Mouse (Mus musculus) liver, embryonic 16.5 days (tissue): ENCODE results near the gene Prpf6. TPM values are rescaled to one million over a fixed set of nuclear protein-coding genes. Genes with fewer than 3 reads are reported as not detected.

Source experiments
- ATAC-seq: fragments of 200-750 bp; cut with Nextera tagmentation; 2 replicates; pipeline ENCODE4 v1.8.0; 2017; ENCODE audit warnings: low read depth, mild to moderate bottlenecking, moderate number of reproducible peaks, moderate library complexity
- H3K27ac ChIP-seq: fragments of 300-500 bp; sonication (generic); 2 replicates; pipeline ENCODE4 v1.5.1; 2014; ENCODE audit warnings: mild to moderate bottlenecking, low read length
- H3K27me3 ChIP-seq: fragments of 300-500 bp; sonication (generic); 2 replicates; pipeline ENCODE4 v1.6.1; 2014; ENCODE audit warnings: low read depth, low read length, mixed read lengths; ENCODE audit not compliant: control insufficient read depth, insufficient read depth
- H3K36me3 ChIP-seq: fragments of 300-500 bp; sonication (generic); 2 replicates; pipeline ENCODE4 v1.6.1; 2014; ENCODE audit warnings: mild to moderate bottlenecking; ENCODE audit not compliant: control insufficient read depth, insufficient read depth
- H3K4me1 ChIP-seq: fragments of 300-500 bp; sonication (generic); 2 replicates; pipeline ENCODE4 v1.6.1; 2014; ENCODE audit warnings: low read depth, low read length, mixed read lengths; ENCODE audit not compliant: control insufficient read depth
- H3K4me2 ChIP-seq: fragments of 300-500 bp; sonication (generic); 2 replicates; pipeline ENCODE4 v1.6.1; 2014; ENCODE audit warnings: low read depth, low read length, mixed read lengths
- H3K4me3 ChIP-seq: fragments of 300-500 bp; sonication (generic); 2 replicates; pipeline ENCODE4 v1.5.1; 2014; ENCODE audit warnings: low read depth, mild to moderate bottlenecking, low read length
- H3K9ac ChIP-seq: fragments of 300-500 bp; sonication (generic); 2 replicates; pipeline ENCODE4 v1.6.1; 2014; ENCODE audit warnings: low read depth, low read length
- H3K9me3 ChIP-seq: fragments of 300-500 bp; sonication (generic); replicated peaks from 2 replicates; pipeline ENCODE4 v1.6.1; 2016; ENCODE audit warnings: low read length; ENCODE audit not compliant: control insufficient read depth
- WGBS: fragments of 180-500 bp; shearing (Covaris S2); extraction: QIAGEN DNeasy Blood & Tissue Kit; methylation state at CpG from one replicate; pipeline ENCODE4 v1.1.7; 2014; ENCODE audit not compliant: insufficient replicate concordance; 5-methylcytosine and 5-hydroxymethylcytosine counted together
- polyA plus RNA-seq: library from polyadenylated mRNA; unstranded; fragments of >200 nt; fragmentation: Nextera tagmentation; extraction: Ambion mirVana; gene quantifications from 2 replicates; pipeline ENCODE4 v1.2.1, GENCODE M21; 2015

Gene Prpf6
- polyA plus RNA-seq, 1 experiment from 2014 or later: 24.2 TPM

DNA sequence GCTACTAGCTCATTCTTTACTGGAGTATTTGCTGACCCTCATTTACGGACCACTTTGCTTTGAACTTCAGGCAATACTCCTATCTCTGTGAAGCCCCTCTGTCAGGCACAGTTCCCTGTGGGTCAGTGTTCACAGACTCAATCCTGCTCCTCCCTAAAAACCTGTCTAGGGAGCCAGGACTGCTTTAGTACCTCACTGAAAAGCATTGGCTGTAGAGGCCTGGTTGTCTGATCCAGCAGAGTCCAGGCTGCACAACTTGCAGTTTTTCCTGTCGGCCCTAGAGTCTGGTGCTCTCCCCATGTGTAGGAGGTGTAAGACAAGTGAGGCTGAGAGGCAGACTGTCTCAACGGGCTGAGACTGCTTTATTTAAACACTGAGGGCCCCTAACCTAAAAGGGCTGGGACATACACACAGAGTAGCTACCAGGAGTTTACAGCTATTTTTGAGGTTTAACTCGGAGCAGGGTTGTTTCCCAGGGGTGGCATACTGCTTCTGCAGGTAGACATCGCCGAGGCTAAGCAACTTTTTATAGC, 8.6 kb downstream of the Prpf6 start:
- Histone ChIP-seq H3K27me3 (peaks cover 19% of the 10 kb centered on the region), H3K27ac (peak overlapping the region; percentile 61; the same call in 1 of the 2 replicates), H3K4me3 (peak overlapping the region; percentile 67), H3K9ac (peak overlapping the region; percentile 73; the same call in 1 of the 2 replicates), H3K9me3 (no peaks in the 10 kb centered on the region), H3K4me2 (peak overlapping the region; percentile 89), H3K36me3 (no peaks in the 10 kb centered on the region), H3K4me1 (peaks cover 32% of the 10 kb centered on the region)
- 65% methylated on average over 6 of the region's 6 CpGs for WGBS
- no peak for ATAC-seq

DNA sequence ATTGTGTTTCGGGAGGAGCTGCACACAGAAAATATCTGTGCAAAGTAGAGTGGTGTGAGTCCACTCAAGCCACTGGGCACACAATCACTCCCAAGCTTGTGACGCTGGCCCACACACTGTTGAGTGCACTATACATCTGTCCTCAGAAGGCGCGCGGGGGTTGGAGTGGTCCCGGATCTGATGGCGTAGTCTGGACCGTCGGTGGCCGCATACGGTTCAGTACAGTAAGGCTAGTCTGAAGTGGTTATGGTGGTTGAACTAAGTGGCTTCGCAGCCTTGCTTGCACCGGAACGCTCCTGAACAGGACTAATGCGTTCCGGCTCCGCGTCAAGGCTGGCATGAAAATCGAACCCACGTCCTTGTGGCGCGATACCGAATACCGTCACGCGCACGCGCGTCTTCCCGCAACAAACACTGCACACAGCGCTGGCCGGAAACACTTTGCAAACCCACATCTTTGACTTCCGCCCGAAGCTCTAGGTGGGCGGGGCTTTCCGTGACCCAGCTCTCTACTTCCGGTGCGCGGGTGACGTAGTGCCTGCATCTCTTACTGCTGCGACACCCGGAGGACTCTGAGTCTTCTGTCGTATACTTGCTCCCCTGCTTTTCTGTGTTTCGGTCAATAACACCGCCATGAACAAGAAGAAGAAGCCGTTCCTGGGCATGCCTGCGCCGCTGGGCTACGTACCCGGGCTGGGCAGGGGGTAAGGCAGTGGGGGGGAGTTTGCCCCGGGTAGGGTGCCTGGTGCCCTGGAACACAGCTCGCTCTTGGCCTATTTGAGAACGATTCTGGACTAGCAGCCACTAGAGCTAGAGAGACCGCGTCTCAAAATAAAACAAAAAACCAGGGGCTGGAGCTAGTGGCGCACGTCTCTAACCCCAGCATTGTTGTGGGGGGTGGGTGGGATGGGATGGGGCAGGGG, 9.4 kb downstream of the Prpf6 start:
- Histone ChIP-seq H3K4me1 (peaks cover 32% of the 10 kb centered on the region), H3K9ac (peak overlapping the region; percentile 73), H3K4me3 (peak overlapping the region; percentile 67), H3K27me3 (peaks cover 19% of the 10 kb centered on the region), H3K9me3 (no peaks in the 10 kb centered on the region), H3K36me3 (no peaks in the 10 kb centered on the region), H3K27ac (peak overlapping the region; percentile 61), H3K4me2 (peak overlapping the region; percentile 89)
- ATAC-seq: peak; percentile 97
- WGBS: 1% methylated on average over 57 of the region's 57 CpGs

GRCm38 (mm10) chr2:181601751-181602145, 10.1 kb downstream of the Prpf6 start:
- no peaks in the 10 kb centered on the region for H3K9me3 ChIP-seq
- H3K36me3 ChIP-seq: no peaks in the 10 kb centered on the region
- peaks cover 19% of the 10 kb centered on the region for H3K27me3 ChIP-seq
- ATAC-seq: no peak
- peak overlapping the region; percentile 73 for H3K9ac ChIP-seq
- H3K4me1 ChIP-seq: peaks cover 32% of the 10 kb centered on the region
- H3K4me3 ChIP-seq: peak overlapping the region; percentile 67
- H3K4me2 ChIP-seq: peak overlapping the region; percentile 89
- H3K27ac ChIP-seq: peak overlapping the region; percentile 54
- WGBS: 23% methylated on average over 10 of the region's 10 CpGs

DNA sequence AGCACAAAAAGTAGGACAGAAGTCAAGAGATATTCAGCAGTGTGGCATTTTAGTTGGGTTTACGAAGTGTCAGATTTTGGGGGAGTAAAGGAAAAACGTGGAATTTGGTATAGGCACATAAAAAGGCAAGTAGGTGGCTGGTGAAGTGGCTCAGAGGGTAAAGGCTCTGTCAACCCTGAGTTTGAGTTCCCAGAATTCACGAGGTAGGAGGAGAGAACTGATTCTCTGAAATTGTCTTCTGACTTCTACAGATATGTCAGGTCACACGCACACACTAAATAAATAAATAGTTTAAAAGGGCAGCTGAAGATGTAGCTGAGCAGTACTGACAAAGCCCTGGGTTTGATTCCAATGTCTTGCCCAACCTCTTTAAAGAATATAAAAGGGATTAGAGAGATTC, 10.7 kb downstream of the Prpf6 start:
- peak overlapping the region; percentile 73; the same call in 1 of the 2 replicates for H3K9ac ChIP-seq
- H3K36me3 ChIP-seq: no peaks in the 10 kb centered on the region
- H3K4me3 ChIP-seq: peak overlapping the region; percentile 67
- peaks cover 19% of the 10 kb centered on the region for H3K27me3 ChIP-seq
- no peak overlapping the region for H3K27ac ChIP-seq
- no peak for ATAC-seq
- peaks cover 32% of the 10 kb centered on the region for H3K4me1 ChIP-seq
- 48% methylated on average over 4 of the region's 4 CpGs for WGBS
- H3K9me3 ChIP-seq: no peaks in the 10 kb centered on the region
- H3K4me2 ChIP-seq: peak overlapping the region; percentile 89

- Histone ChIP-seq H3K4me1 (no peaks in the 10 kb centered on the region), H3K27me3 (no peaks in the 10 kb centered on the region), H3K9me3 (no peaks in the 10 kb centered on the region), H3K4me2 (no peak overlapping the region), H3K4me3 (no peak overlapping the region), H3K27ac (no peak overlapping the region), H3K9ac (no peak overlapping the region), H3K36me3 (peaks cover 18% of the 10 kb centered on the region)
- 70% methylated on average over 5 of the region's 5 CpGs for WGBS
- no peak for ATAC-seq
Measured at GRCm38 (mm10) chr2:181618761-181619495, 27.3 kb downstream of the Prpf6 start.

DNA sequence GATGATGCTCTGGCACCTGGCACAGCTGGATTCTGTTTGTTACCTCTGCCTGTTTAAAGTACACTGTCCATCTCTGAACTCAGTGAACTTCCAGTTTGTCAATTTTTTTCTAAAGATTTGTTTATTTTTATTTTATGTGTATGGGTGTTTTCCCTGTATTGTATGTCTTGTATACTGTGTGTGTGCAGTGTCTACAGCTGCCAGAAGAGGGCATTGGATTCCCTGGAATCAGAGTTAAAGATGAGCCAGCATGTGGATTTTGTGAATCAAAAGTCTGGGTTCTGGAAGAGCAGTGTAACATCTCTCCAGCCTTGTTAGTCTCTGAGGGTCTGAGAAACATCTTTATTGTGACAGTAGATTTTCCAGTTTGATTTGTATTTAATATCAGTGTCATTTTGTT, 31.7 kb downstream of the Prpf6 start:
- no peak for ATAC-seq
- Histone ChIP-seq H3K27me3 (no peaks in the 10 kb centered on the region), H3K4me2 (no peak overlapping the region), H3K36me3 (peaks cover 16% of the 10 kb centered on the region), H3K27ac (no peak overlapping the region), H3K9me3 (no peaks in the 10 kb centered on the region), H3K4me1 (no peaks in the 10 kb centered on the region; the same call in 1 of the 2 replicates), H3K4me3 (no peak overlapping the region), H3K9ac (no peak overlapping the region)

- Histone ChIP-seq H3K4me2 (no peak overlapping the region), H3K27me3 (no peaks in the 10 kb centered on the region), H3K36me3 (peaks cover 3% of the 10 kb centered on the region; the same call in 1 of the 2 replicates), H3K9ac (no peak overlapping the region), H3K9me3 (no peaks in the 10 kb centered on the region), H3K4me1 (no peaks in the 10 kb centered on the region; the same call in 1 of the 2 replicates), H3K27ac (no peak overlapping the region), H3K4me3 (no peak overlapping the region)
- ATAC-seq: no peak
Measured at GRCm38 (mm10) chr2:181628471-181628870, 36.8 kb downstream of the Prpf6 start.

- 96% methylated on average over 6 of the region's 6 CpGs for WGBS
- H3K4me1 ChIP-seq: no peaks in the 10 kb centered on the region; the same call in 1 of the 2 replicates
- peaks cover 24% of the 10 kb centered on the region for H3K36me3 ChIP-seq
Measured at GRCm38 (mm10) chr2:181632624-181633023, 41.0 kb downstream of the Prpf6 start.

More at GRCm38 (mm10) chr2:181632624-181633023, 41.0 kb downstream of the Prpf6 start:
- H3K9me3 ChIP-seq: no peaks in the 10 kb centered on the region
- H3K4me2 ChIP-seq: no peak overlapping the region
- ATAC-seq: no peak
- no peaks in the 10 kb centered on the region for H3K27me3 ChIP-seq
- no peak overlapping the region for H3K27ac ChIP-seq
- no peak overlapping the region for H3K4me3 ChIP-seq
- no peak overlapping the region for H3K9ac ChIP-seq
